Mouse (Mus musculus) spleen, adult 18-20 months (tissue): Measurements from ENCODE around the gene Acr.

Experiments
- DNase-seq, 2 experiments: peaks; one replicate each; pipeline ENCODE4 v3.0.0; 2022; ENCODE audit warnings: mixed read lengths in 2 of 2

Gene Acr

DNA sequence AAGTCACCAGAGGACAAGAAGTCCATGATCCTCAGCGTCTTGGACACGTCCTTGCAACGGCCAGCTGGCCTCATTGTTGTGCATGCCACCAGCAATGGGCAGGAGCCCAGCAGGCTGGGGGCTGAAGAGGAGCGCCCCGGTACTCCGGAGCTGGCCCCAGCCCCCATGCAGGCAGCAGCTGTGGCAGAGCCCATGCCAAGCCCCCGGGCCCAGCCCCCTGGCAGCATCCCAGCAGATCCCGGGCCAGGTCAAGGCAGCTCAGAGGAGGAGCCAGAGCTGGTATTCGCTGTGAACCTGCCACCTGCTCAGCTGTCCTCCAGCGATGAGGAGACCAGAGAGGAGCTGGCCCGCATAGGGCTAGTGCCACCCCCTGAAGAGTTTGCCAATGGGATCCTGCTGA lies 19.3 kb upstream of the Acr start:
- DNase-seq, result no peak

DNA sequence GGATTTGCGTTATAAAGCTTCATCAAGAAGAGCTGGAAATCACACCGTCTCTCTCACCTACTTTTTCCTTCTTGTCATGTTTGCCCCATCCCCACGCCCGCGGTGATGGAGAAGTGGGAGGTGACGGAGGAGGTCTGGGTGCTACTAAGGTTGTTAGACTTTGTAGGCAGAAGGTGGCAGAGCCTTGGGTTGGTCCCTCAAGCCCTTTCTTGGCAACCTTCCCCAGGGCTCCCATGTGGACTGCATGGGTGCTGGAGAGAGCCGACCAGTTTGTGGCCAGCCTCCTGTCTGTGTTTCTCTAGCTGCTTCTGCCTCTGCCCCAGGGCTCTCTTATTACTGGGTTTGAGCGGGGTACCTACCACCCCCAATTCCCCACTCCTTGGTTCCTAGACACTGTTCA lies 17.6 kb upstream of the Acr start:
- no peak for DNase-seq

DNA sequence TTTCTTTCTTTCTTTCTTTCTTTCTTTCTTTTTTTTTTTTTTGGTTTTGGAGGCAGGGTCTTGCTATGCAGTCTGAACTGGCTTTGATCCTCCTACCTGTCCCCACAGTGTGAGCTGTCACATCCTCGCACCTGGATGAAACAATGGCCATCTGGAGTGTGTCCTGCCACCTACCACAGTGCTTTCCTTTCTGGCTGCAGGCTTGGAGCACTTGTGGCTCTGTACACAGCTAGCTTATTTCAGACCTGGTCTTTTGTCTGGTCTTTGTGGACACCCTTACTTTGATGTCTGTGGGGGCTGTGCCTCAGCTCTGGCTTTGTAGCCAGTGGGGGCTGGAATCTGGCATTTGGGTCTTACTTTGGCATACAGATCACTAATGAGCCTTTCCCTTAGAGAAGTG lies 16.4 kb upstream of the Acr start:
- no peak for DNase-seq

DNA sequence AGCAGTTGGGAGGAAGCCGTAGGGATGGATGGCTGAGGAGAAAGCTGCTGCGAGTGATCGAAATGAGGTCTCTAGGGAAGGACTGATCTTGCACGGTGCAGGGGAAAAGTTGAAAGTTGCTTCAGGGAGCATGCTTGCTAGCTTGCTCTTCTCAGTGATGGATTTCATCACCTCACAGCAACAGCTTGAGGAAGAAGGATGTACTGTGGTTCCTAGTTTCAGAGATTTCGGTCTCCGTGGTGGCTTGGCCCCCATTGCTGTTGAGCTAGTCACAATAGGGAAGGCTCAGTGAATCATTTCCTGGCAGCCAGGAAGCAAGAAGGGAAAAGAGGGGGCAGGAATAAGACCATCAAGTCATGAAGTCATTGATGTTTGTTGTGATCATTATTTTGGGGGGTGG lies 12.5 kb upstream of the Acr start:
- DNase-seq, result no peak

DNA sequence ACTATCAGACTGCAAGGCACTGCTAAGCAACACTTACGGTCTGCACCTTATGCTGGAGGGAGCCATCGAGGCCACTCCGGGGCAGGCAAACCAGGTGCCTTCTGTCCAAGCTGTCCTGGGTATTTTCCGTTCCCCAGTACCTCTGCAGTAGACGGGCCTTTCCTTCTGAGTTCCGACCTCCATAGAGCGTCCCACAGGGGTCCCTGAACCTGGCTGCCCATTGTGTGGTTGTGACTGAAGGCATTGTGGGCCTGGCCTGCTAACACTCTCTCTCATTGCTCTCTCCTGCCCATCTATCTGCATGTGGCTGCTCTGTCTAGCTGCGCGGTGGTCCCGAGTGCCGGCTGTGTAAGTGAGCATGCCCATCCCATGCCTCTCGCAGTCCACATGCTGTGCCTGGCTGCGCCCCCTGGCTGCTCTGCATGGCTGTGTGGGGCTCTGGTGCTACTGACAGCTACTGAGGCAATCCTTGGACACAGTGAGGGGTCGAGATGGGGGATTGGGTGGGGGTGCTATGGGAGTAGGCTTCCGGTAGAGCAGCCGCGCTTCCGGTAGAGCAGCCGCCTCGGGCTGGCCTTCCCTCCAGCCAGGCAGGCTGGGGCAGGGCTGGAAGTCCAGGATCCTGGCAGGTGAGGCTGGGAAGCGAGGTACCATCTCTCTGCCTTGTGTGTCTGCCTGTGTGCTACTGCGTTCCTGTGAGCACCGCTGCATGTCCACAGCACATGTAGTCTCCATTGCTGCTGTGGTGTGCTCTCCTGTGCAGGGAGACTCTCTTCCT lies 11.5 kb upstream of the Acr start:
- no peak for DNase-seq

DNA sequence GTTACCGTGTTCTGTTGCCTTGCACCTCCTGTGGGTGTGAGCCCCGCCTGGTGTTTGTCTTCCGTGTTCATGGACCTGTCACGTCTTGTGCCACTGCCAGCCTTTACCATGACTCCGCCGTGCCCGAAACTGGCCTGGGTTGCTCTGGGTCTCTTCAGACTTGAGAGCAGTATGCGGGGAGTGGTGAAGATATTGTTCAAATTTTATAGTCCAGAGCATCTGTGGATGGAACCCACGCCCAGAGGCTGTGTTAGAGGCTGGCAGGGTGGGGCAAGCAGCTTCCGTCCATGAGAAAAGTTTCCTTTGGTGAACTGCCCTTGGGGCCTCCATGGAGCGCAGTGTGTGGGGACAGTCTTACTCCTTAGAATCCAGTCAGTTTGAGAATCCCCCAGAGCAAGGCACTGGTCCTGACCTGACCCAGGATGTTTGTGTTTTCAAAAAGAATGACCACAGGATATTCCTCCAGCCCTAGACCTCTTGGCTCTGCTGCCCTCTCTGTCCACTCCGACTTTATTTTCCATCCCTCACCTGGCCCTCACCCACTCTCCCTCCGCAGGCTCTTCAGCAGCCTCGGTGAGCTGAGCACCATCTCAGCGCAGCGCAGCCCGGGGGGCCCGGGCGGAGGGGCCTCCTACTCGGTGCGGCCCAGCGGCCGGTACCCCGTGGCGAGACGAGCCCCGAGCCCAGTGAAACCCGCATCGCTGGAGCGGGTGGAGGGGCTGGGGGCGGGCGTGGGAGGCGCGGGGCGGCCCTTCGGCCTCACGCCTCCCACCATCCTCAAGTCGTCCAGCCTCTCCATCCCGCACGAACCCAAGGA lies 10.7 kb upstream of the Acr start:
- DNase-seq, result no peak

DNA sequence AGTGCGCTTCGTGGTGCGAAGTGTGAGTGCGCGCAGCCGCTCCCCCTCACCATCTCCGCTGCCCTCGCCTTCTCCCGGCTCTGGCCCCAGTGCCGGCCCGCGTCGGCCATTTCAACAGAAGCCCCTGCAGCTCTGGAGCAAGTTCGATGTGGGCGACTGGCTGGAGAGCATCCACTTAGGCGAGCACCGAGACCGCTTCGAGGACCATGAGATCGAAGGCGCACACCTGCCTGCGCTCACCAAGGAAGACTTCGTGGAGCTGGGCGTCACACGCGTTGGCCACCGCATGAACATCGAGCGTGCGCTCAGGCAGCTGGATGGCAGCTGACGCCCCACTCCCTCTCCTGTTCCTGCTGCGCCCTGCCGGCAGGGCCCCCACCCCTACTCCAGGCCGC lies 10.1 kb upstream of the Acr start:
- DNase-seq, result no peak

DNA sequence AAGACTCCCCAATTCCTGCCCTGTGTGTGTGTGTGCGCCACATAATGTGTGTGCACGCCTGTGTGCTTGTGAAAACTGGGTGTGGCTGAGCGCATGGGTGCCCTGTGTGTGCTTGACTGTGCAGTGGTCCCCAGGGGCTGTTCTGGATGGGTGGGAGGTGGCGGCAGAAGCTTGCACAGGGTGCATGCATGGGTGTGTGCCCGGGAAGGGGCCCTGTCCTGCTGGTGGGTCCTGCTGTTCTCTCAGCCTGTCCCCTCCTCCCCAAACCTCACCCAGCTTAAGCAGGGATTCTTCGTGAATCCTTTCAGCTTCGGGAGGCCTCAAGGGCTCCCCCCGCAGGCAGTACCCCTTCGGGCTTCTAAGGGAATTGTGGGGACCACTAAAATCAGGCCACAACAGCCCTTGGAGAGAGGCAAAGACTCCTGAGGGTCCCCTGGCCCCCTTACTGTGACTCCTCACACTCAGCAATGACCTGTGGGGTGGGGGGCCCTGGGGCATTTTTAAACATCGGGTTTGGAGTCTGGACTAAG lies 8.9 kb upstream of the Acr start:
- DNase-seq, result no peak

DNA sequence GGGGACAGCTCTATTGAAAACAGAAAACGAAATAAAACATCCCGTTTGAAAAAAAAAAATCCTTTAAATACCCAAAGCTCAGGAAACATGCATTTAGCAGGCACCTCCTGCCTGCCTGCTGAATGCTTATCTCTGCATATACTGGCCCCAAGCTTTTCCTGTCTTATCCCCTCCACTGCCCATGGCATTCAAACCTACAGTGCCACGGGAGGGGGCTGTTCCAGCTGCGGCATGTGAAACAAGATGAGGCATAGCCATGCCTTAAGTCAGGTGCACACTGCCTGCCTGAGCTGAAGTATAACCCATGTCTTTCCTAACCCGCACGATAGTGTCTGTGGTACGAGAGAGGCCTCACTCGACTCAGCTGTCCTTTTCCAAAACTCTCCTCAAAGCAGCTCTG lies 4.0 kb downstream of the Acr start:
- DNase-seq, result no peak

DNA sequence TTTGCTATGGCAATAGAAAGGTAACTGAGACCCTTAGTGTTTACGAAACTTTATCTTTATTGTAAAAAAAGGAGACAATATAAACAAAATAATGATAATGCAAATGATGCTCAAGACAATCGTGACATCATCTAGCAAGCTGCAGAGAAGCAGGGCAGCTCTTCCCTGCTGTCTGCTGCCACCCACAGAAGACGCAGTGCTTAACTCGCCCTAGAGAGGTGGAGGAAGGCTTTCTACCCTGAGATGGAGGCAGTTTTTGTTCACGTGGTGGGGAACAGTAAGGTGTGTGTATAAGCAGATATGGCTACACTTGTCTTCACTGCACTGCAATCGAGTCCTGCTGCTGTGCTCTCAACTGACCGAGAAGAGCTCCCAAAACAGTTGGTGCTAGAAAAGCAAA lies 14.4 kb downstream of the Acr start:
- no peak for DNase-seq

DNA sequence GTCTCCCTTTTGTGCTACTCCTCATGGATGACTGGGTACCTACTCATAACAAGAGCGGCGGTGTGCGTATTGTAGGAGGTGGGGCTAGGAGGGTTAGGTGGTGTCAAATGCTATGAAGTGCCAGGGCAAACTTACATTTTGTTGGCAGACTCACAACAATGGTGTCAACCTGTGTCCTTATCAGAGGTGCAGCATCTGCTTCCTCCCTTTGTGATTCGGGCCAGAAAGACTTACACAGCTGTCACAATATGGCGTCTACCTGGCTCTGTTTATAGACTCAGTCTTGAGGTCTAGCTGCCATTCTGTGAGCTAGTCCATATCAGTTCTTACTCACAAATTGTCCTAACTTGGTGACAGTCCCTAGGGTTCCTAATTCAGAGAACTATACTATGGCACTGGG lies 17.0 kb downstream of the Acr start:
- no peak for DNase-seq

DNA sequence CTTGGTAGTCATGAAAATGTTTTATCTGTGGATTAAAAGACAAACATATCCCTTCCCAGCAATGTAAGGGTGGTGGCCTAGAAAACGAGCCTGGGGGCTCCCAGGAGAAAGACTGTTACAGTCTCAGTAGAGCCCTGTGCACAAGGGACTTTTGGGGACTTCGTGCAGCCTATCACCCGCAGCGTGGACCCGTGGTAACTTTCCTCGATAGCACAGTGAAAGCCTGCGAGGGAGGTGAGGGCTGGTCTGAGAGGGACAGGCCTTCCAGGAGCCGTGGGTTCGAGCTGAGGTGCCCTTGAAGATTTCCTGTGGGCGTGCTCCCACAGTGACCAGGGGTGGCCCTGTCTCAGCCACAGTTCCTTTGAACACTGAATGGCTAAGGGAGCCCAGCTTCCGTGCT lies 17.5 kb downstream of the Acr start:
- DNase-seq, result no peak

DNA sequence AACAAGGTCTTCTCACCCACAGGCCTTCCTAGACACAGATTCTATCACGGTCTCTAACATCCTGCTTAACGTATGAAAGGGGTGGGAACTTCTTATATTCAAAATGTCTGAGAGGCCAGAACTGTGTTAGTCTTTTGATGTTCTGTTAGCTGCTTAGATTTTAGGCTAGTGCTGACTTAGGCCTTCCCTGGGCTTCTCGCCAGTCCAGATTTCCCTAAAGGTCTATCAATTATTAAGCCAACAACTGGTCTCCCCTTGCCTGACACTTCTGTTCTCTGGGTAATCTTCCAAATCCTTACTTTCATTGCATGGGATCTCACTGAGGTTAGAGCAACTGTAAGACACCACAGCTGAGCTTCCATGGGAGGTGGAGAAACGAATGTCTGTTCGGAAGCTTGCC lies 21.0 kb downstream of the Acr start:
- DNase-seq, result no peak

DNA sequence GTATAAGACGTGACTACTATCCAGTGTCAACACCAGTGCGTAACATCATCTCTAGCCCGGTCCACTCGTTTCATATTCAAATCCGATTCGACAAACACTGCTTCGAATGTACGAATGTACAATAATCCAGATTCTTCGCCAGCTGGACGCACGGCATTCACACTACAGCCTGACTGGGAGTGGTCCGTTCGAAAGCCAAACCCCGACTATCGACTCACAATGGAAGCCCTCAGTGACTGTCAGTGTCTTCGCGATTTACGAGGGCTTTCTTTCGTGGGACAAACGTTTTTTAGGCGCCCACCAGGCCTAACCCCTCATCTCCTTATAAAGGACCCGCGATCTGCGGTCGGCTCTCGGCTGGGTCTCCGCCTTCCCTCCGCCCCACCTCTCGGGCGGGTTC lies 23.2 kb downstream of the Acr start:
- no peak for DNase-seq

DNA sequence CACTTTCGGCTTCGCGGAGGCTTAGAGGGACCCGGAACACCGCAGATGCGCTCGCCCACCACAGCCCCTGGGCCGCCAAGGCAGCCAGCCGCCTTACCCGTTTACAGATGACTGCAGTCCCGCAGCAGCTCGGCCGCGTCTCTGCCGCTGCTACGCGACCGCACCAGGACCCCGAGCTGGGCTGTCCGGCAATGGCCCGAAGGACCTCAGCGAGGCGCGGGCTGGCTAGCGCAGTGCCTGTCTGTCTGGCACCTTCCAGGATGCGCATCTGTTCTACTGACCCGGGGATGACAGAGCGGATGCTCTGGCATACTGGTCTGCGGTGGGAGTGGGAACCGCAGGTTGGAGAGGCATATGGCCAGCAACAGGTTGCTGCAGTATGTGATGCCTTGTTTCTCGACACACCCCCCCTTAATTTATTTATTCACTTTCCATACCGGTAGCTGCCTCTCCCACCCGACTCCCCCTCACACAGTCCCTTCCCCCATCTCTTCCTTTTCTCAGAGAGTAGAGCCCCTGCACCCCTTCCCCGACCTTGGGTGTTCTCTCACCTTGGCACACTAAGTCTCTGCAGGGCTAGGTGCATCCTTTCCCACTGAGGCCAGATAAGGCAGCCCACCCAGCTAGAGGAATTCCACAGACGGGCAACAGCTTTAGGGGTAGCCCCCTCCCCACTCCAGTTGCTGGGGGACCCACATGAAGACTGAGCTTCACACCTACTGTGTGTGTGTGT lies 23.8 kb downstream of the Acr start, which contains the start of gene Rabl2:
TSS of gene Rabl2 (minus strand) at position 201 of the 733 bp plus-strand sequence.
- DNase-seq, result peak; percentile 60 to 74

DNA sequence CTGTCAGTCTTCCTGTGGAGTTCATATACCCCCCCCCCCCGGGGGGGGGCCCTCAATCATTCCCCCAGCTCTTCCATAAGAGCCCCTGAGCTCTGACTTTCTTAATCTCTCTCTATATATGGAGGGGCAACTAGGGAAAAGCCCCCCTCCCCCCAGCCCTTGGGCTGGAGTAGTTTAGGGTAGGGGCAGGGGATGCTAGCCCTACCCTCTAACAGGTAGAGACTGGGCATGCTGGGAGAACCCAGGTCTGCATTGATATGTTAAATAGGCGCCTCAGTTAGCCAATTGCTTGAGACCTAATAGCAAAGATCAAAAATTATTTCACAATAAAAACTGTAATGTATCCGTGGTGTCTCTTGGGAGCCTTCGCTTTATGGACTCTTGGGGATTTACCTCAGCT lies 24.4 kb downstream of the Acr start:
- DNase-seq, result no peak

DNA sequence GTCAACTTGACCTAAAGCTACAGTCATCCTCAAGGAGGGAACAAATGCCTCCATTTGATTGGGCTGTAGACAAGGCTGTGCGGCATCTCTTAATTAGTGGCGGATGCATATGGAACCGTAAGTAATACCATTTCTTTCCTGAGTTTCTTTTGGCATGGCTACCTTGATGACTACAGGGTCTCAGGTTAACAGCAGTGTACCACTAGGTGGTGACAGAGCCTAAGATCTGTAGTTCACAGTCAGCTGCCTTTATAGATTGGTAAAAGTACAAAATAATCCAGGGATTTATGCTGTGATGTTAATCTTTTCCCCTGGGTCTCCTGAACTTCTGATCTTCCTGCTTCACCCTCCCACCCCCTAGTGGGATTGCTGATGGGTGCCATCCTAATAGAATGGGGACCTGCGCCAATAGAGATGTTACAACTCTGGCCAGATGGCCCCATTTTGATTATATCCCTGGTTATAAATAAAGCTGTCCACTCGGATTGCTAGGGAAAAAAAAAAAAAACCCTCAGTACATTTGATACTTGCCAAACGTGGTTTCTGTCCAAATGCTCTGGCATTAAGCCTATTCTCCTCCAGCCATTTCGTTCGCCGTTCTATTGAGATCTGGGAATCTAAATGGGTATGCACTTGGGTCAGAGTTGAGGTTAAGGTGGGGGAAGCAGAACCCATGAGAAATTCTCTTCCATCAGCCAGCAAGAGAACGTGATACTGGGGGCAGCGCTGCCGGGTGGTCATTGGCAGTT lies 37.9 kb downstream of the Acr start:
- no peak for DNase-seq

DNA sequence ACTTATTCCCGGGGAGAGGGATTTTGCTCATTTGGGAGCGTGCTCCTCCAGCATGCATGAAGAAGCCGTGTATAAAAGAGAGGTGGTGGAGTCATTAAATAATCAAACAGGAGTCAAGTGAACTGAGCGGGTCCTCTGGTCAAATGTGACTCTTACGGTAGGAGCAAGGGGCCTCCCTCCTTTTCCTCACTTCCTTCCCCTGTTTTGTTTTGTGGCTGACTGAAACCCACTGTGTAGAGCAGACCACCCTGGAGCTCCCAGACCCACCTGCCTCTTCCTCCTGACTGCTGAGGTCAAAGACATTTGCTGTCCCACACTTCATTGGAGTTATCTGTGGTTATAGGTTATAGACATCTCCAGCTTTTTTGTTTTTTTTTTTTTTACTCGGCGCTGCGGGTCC lies 39.4 kb downstream of the Acr start:
- DNase-seq, result no peak

DNA sequence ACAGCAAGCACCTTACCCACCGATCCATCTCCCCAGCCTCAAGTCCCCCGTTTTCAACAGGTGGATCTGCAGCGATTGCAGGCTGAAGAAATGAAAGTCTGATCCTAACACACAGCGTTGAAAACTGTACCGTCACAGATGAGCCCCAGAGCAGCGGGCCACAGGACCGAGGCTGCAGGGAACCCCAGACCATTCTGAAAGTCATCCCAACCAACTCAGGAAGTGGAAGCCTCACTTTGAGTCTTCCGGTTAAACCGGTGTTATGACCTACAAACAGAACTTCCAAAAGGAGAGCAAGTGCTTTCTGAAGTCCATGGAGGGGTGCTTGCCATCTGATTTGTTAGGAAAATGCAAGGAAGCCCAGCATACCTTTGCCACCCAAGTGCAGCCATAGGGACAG lies 39.8 kb downstream of the Acr start:
- no peak for DNase-seq

DNA sequence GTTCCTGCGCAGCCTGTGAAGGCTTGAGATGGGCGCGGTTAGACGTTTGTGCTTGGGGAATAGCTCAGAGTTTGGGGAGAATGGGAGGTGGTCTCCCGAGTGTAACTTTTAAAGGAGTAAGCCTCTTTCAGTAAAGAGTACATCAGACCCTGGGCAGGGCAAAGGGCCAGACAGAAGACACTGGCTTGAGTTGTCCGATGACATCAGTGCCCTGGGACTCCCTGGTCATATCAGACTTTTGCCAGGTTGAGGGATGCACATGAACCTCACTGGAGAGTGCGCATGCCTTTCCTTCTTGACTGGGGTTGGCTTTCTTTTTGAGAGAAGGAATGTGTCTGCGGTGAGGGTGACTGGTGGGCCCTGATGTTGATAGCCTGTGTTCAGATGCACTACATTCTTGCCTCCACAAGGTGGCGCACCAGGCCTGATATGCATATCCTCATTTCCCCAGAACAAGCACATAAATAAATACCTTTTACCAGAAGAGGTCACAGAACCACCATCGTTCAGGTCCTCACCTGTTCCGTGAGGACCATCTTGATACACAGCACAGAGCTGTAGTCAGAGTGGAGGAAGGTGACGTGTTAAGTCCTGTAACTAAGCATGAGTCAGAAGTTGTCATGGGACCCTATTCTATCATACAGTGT lies 54.3 kb downstream of the Acr start:
- peak in 1 of 2 experiments; percentile 3 for DNase-seq

DNA sequence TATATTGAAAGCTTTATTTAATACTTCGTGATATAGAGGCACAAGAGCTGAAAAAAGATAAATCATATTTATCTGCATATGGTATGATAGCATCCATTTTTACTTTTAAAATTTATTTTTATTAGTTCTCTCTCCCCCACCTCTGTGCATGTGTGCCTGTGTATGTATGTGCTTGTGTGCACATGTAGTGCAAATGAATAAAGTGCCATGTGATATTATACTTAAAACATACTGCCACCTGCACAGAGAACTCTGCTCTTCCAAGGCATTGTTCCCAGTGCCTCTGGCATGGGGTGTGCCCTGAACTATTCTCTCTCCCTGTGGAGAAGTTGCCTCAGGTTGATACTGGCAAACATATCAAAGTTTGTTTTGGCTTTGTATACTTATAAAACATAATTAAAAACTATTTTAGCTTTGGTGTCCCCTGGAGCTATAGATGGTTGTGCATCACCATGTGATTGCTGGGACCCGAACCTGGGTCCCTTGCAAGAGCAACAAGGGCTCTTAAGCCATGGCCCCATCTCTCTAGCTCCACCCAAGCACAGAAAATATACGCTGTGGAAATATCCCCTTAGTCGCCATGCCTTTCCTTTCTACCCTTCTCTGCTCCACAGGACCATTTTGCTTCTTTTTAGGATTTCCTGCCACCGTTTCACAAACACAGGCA lies 55.0 kb downstream of the Acr start:
- DNase-seq, result no peak

DNA sequence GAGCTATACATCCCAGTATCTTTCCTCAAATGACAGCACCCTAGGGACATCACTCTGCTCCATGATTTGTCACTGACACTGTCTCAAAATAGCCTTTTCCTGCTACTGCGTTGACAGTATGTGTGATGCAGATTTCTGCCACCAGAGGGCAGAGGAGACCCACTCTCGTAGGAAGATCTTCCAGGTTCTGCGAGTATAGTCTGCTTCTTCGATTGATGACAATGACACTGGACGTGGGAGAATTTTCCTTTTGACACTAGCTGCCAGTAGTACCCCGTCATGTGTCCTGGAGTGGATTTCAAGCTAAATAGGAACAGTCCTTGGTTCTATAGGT lies 55.5 kb downstream of the Acr start:
- DNase-seq, result peak in 1 of 2 experiments; percentile 35
